Mouse (Mus musculus): ENCODE measurements around the gene Gm20662. TPM values are rescaled to one million over a fixed set of nuclear protein-coding genes. Genes with fewer than 3 reads are reported as not detected.

The Gm20662 gene
- total RNA-seq, 2 experiments from 2014 or later = 5.3 TPM; not detected in 1

DNA sequence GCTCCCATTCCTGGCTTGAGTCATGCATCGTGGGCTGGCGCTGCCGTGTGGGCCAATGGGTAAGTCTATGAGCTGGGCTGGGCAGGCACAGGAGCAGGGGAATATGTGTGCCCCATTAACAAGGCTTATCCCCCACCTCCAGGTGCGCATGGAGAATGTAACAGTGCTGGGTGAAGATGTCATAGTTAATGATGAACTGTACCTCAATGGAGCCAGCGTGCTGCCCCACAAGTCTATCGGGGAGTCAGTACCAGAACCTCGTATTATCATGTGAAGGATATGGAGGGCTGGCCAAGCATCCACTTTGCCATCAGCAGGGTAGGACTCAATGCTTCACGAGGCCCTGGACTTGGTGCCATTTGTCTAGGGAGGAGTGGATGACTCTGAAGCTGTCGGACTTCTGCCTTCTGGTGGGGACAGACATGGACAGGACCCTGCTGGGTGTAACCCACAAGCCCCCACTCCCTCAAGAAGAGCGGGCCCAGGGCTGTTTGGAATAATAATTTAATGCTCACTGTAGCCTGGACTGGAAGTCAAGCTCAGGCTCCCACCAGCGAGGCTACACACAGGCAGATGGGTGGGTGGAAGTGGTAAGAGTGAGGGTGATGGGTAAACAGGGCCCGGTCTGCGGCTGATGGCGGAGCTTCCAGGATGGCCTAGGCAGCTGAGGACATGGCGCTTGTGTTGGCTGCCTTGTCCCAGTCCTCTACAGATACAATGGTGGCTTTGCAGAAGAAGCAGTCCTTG, 55.2 kb downstream of the Gm20662 start:
- ATAC-seq (replicated peaks; ENCODE audit: poor library complexity, severe bottlenecking) = no peak

DNA sequence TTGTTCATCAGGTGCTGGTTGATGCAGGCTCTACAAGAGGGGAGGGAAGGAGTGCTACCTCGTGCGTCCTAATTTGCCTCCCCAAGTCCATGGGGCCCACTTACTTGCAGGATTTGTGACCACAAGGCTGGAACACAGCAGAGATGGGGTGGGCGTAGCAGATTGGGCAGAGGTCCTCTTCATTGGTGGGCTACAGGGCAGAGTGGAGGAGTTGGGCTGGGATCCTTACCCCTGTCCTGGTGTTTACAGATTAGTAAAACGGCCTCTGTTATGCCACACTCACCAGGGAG, 55.7 kb downstream of the Gm20662 start:
- no peak for ATAC-seq (replicated peaks; ENCODE audit: poor library complexity, severe bottlenecking)

DNA sequence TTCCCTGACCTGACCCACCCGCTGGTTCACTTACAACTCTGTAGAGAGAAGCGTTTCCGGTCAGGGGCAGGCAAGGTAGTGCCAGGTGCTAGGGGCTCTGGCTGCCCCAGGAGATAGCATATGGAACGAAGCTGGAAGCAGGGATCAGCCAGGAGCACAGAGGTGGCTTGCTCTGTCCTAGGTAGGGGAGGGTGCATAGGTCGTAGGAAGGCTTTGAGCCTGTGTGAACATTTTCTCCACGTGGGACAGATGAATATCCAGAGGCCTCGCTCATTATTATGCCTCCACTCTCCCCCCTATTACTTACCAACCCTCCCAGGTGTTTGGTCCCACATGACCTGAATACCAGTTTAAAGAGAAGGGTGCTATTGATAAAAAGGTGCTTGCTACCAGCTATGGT, 56.3 kb downstream of the Gm20662 start:
- no peak for ATAC-seq (replicated peaks; ENCODE audit: poor library complexity, severe bottlenecking)

DNA sequence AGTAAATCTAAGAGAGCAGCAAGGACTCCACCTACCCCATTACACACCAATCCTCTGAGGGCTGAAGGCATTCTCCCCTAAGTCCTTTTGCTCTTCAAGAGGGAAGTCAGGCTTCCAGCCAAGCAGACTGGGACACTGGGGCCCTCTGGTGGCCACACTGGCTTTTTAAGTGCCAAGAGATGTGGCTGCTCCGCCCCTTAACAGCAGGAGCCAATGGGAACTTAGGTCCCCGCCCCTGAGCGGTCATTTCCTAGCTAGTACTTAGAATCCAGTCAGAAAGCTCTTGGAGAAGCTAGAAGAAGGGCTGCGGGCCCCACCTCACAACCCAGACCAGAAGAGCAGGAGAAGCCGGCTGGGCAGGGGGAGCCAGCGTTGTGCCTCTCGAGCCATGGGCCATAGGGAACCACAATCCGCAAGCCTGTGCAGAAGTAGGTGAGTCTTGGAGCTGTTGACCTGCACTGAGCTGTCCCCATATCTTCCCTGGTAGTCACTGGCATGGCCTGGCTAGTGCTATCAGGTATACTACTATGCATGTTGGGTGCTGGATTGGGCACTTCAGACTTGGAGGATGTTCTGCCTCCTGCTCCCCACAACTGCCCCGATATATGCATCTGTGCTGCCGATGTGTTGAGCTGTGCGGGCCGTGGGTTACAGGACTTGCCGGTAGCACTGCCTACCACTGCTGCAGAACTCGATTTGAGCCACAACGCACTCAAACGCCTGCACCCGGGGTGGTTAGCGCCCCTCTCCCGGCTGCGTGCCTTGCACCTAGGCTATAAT, 56.9 kb downstream of the Gm20662 start, which contains the start of gene Amigo3:
Gene Amigo3, plus strand, starts transcription at position 275 of the 780 bp plus-strand sequence.
- peak; percentile 72 for ATAC-seq (replicated peaks; ENCODE audit: poor library complexity, severe bottlenecking)

DNA sequence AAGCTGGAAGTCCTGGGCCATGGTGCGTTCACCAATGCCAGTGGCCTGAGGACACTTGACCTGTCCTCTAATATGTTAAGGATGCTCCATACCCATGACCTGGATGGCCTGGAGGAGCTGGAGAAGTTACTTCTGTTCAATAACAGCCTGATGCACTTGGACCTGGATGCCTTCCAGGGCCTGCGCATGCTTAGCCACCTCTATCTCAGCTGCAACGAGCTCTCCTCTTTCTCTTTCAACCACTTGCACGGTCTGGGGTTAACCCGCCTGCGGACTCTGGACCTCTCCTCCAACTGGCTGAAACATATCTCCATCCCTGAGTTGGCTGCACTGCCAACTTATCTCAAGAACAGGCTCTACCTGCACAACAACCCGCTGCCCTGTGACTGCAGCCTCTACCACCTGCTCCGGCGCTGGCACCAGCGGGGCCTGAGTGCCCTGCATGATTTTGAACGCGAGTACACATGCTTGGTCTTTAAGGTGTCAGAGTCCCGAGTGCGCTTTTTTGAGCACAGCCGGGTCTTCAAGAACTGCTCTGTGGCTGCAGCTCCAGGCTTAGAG, 57.6 kb downstream of the Gm20662 start:
- no peak for ATAC-seq (replicated peaks; ENCODE audit: poor library complexity, severe bottlenecking)

DNA sequence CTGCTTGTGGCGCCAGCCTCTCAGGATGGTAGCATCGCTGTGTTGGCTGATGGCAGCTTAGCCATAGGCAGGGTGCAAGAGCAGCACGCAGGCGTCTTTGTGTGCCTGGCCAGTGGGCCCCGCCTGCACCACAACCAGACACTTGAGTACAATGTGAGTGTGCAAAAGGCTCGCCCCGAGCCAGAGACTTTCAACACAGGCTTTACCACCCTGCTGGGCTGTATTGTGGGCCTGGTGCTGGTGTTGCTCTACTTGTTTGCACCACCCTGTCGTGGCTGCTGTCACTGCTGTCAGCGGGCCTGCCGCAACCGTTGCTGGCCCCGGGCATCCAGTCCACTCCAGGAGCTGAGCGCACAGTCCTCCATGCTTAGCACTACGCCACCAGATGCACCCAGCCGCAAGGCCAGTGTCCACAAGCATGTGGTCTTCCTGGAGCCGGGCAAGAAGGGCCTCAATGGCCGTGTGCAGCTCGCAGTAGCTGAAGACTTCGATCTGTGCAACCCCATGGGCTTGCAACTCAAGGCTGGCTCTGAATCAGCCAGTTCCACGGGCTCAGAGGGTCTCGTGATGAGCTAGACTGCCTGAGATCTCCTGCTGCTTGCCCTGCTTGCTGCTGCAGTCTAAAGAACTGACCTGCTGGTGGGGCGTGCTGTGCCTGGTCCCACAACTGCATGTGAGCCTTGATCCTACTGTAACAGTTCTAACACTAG, 58.3 kb downstream of the Gm20662 start:
- ATAC-seq (replicated peaks; ENCODE audit: poor library complexity, severe bottlenecking) = no peak

DNA sequence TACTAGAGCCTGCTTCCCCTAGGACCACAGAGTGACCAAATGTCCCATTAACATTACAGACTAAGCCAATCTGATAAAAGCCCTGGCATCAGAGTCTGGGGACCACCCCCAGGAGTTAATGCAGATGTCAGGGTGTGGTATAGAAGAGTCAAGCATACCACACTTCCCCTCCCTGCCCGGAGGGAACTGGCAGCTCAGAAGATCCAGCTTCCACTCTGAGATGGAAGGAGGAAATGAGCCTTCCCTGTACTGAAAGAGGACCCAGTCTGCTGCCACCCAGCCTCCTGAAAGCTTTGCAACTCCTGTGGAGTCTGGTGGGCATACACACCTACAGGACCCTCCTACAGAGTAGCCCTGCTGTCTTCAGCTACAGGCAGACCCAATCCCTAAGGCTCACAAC, 58.9 kb downstream of the Gm20662 start:
- peak; percentile 22; the same call in 1 of the 2 replicates for ATAC-seq (replicated peaks; ENCODE audit: poor library complexity, severe bottlenecking)

DNA sequence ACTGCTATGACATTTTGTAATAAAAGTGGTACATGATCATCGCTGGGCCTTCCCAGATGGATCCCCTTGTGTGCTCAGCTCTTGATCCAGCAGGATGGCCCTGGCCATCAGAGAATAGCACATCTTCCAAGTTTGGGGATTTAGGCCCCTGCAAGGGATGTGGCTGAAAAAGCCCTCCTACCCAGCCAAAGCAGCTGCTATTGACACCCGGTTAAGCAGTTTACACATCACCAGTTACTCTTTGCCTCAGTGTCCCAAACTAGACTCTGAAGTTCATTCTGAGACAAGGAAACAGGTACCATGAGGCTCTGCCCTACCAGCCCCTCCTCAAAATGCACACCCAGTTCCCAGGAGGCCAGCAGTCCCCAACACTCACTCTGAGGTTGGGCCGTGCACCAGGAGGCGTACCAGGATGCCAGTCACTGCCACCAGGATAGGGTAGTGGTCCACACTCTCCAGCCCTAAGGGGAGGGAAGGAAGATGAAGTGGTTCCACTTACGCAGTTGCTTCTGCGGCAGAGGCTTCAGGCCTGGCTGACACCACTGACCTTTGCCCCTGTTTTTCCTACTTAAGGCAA, 59.6 kb downstream of the Gm20662 start:
- no peak for ATAC-seq (replicated peaks; ENCODE audit: poor library complexity, severe bottlenecking)

DNA sequence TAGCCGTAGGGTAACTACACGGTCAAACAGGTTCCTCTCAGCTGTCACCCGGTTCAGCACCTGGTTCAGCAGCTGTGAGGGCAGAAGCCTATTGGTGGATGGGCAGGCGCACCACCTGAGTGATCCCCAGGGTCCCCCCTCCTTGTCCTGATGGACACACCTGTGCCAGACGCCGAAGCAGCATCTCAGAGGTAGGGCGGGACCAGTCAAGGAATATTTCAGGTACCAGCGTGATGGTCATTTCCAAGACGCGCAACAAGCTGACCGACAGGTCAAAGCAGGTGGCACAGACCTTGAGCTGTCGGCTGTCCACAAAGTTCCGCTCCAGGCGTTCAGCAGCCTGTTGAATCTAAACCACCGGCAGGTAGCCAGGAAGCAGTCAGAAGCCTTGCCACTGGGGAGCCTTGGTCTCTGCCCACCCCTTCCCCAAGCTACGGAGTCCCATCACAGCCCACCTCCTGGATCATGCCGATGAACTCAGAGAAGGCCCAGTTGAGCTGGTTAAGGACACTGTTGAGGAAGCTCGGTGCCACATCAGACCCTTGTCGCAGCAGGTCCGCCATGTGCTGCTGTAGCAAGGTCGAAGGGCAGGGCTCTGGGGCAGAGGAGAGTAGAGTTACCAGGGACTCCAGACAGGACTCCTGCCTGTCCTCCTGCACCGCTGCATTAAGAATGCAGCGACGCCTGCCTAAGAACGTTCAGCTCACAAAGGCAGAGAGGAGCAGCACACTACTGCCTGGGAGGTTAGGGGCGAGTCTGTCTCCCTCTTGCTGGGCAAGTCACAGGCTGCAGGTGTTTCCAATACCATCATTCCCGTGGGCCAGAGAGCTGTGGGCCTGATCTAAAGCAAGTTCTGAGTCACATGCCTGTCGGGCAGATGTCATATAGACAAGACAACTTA, 60.5 kb downstream of the Gm20662 start:
- no peak for ATAC-seq (replicated peaks; ENCODE audit: poor library complexity, severe bottlenecking)

DNA sequence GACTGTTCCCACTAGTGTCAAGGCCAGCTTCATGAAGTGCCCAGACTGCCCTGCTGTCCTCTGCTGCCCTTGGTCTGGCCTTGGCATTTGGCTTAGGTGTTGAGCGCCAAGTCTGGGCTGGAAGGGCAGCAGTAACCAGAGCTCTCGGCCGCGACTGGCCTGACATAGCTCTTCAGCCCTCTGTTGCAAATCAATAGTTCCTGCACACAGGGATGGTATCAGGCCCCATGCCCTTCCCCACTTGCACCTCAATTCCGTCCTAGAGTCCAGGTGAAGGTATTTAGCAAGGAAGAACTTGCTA, 61.1 kb downstream of the Gm20662 start:
- ATAC-seq (replicated peaks; ENCODE audit: poor library complexity, severe bottlenecking) = no peak

DNA sequence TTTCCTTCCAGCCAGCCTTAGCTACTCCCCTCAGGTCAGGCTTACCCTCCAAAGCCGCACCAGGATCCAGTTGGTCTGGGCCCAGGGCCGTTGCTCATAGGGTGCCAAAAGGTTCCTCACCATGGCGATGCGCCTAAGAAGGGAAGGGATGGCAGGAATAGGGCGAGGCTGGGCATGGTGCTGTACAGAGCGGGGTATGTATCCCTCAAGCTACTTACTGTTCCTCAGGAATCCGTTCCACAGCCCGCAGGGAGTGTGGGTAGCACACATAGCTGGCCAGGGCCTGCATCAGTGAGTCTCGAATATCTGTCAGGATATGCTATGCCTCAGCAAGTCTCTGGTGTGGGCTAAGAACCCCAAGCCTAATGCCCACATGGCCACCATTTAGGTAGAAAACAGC, 62.1 kb downstream of the Gm20662 start:
- ATAC-seq (replicated peaks; ENCODE audit: poor library complexity, severe bottlenecking) = no peak

DNA sequence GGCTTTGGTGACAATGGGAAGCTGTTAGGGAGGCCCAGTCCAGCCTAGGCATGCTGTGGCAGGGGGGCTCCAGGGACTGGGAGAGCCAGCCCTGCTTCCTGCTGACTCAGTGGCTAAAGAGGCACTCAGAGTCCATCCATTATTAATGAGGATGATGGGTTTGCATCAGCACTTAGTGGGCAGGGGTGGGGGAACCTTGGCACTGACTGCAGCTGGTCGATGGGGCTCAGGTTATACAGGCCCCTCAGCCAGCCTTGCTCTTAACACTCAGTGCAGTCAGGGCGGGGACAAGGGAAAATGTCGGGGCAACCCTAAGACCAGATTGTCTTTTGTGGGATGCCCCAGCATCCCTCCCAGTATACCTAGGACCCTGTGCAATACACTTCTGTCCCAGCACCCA, 66.0 kb downstream of the Gm20662 start:
- ATAC-seq (replicated peaks; ENCODE audit: poor library complexity, severe bottlenecking) = no peak

DNA sequence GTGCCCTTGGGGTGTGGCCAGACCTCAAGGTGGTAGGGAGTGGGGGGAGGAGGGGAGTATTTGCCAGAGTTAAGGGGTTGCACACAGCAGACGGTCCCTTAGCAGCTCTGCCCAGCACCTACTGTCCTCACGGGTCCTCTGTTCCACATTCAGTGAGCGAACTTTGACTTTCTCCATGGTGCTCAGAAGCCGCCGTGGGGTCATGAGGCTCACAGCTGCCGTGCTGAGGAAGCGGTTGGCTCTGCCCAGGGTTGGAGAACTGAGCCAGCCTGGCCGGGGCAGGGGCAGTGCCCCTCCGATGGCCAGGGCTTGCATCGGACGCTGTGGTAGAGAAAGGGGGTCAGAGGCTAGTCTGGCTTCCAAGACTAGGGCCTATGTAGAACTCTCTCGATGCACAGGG, 67.2 kb downstream of the Gm20662 start:
- no peak for ATAC-seq (replicated peaks; ENCODE audit: poor library complexity, severe bottlenecking)

DNA sequence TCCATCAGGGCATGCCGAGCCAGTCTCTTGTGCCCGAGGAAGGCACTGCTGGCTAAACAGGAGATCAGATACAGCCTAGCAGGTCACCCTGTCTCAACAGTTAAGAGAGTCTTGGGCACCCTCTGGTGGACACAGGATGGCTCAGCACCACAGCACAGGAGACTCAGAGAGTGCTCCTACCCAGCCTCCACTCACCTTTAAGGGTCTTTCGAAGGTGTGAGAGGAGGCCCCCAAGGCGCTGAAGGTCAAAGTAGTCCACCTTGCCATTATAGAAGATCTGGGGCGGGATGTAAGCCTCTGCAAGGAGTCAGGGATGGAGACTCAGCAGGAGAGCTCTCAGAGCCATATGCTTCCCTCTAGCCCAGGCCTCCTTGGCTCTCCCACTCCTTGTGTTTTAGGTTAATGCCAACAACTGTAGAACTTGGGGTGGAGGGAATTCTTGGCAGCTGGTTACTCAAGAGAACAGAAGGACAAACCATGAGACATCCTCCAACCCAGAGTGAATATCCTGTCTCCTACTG, 69.4 kb downstream of the Gm20662 start:
- ATAC-seq (replicated peaks; ENCODE audit: poor library complexity, severe bottlenecking) = peak; percentile 70

DNA sequence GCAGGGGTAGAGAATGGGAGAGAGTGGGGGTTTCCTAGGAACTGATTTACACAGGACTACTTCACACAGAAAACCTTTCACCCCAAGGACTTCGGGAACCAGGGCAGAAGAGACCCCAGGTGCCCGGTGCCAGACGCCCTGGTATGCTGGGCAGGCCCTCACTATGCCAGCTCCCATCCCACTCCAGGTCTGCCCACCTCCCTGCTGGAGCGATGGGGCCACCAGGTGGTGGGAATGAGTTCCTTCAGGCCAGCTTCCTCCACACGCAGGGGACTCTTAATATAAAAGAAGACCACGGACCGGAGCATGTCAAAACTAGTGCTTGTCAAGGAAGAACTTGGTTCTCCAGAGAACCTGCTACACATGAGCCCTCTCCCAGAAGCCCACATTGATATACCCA, 71.0 kb downstream of the Gm20662 start:
- ATAC-seq (replicated peaks; ENCODE audit: poor library complexity, severe bottlenecking) = no peak

DNA sequence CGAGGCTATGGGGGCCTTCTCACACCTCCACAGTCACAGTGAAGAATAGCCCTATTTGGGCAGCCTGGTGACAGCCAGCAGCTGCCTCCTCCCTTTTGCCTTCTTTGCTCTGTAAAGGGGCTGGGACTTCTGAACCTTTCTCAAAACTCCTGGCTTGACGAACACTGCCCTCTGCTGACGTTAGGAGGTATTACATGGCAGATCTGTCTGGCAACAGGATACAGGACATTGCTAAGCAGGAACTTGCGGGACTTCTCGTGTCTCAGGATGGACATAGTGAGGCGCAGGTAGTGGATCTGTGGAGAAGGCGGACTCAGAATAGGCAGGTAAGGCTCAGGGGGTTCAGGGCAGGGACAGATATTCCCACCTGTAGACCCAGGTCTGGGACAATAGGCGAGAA, 71.8 kb downstream of the Gm20662 start:
- ATAC-seq (replicated peaks; ENCODE audit: poor library complexity, severe bottlenecking) = peak; percentile 76

DNA sequence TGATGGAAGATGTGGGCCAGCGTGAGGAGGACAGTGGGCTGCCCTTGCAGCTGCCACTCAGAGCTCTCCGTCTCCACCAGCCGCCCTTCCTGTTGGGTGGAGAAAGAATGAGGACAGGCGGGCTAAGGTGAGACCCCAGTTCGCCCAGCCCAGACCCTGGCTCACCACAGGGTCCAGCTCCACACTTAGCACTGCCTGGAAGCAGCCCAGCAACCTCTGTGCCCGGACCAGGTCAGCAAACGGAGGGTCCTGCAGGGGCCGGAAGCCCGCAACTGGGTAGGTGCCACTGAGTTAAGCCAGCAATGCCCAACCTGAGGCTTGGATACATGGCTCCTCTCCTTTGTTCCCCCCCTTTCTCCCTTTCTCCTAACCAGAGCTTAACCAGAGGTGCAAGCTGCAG, 72.9 kb downstream of the Gm20662 start:
- no peak for ATAC-seq (replicated peaks; ENCODE audit: poor library complexity, severe bottlenecking)

DNA sequence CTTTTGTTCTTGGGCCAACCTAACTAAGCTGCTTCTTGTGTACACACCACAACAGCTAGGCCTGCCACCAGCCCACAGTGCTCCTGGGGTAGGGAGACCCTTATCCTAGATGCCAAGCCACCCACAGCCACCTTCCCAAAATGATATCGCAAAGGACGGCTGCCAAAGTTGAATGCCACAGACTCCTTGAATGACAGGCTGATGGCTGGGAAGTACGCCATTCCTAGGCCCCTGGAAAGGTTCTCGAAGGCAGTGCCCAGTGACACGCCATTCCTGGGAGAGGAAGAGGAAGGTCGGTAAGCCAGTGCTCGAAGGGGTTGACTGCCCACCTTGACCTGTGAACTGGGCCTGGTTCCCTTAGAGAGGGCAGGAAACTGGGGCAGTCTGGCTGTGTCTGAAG, 73.4 kb downstream of the Gm20662 start:
- ATAC-seq (replicated peaks; ENCODE audit: poor library complexity, severe bottlenecking) = no peak

DNA sequence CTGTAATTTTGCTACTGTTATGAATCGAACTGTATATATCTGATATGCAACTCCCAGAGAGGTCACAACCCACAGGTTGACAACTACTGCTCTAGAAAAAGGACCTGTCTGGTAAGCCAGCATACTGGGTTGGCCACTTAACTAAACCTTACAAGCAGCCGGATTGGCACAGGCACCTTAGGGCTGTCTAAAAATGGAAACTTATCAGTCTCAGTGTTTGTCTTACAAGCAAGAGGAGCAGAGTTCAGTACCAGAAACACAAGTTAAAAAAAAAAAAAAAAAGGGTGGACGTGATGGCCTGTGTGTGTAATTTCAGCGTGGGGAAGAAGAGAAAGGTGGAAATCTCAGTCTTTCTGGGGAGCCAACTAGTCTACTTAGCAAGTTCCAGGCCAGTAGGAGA, 75.7 kb downstream of the Gm20662 start:
- ATAC-seq (replicated peaks; ENCODE audit: poor library complexity, severe bottlenecking) = no peak

DNA sequence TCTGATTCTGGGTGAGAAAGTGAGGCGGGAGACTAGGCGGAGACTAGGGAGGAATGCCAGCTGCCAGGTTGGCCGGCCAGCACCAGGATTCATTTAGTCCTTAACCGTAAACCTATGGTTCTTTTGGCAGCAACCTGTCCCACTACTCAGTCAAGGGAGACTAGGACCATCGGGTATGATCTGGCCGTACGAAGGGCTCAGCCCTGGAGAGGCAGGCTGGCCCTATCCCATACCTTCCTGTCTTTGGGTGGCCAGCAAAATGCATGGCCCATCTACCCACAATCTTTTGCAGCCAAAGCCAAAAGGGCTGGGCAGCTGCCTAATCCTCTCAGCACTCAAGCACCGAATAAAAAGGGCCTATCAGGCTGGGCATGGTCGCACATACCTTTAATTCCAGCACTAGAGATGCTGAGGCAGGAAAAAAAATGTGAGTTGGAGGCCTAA, 76.4 kb downstream of the Gm20662 start:
- no peak for ATAC-seq (replicated peaks; ENCODE audit: poor library complexity, severe bottlenecking)

Data from granulocyte monocyte progenitor cell, adult 5-6 weeks (primary cell).